Mouse (Mus musculus) MEL (cell line): ENCODE data around the gene Fam114a1. TPM values are rescaled to one million over a fixed set of nuclear protein-coding genes. Genes with fewer than 3 reads are reported as not detected.

ENCODE experiments used
- DNase-seq: peaks from one replicate; pipeline ENCODE4 v3.0.0; 2011; ENCODE audit warnings: low read depth, low spot score
- H3K27ac ChIP-seq: 2 replicates; pipeline ENCODE4 v1.5.1; 2012; ENCODE audit warnings: low read depth, mild to moderate bottlenecking, control low read depth, low read length, moderate library complexity; ENCODE audit not compliant: control insufficient read depth
- H3K27me3 ChIP-seq, 2 experiments: fragments of 150-350 bp in 1 of 2; sonication (generic) in 1 of 2; 2 replicates each; pipeline ENCODE4 v1.6.1; 2012; ENCODE audit warnings: low read length in 2 of 2, mild to moderate bottlenecking in 2 of 2, improper control_type of control experiment in 1 of 2, moderate library complexity in 1 of 2; ENCODE audit not compliant: insufficient read depth in 2 of 2, control insufficient read depth in 1 of 2
- H3K36me3 ChIP-seq, 2 experiments: 2 replicates each; pipeline ENCODE4 v1.6.1; 2012 to 2014; ENCODE audit warnings: low read length in 2 of 2, improper control_type of control experiment in 1 of 2, inconsistent platforms in 1 of 2, mild to moderate bottlenecking in 1 of 2; ENCODE audit not compliant: insufficient read depth in 2 of 2, control insufficient read depth in 1 of 2
- H3K4me1 ChIP-seq, 2 experiments: fragments of 150-350 bp in 1 of 2; sonication (generic) in 1 of 2; 2 replicates each; pipeline ENCODE4 v1.6.1; 2012; ENCODE audit warnings: low read length in 2 of 2, improper control_type of control experiment in 1 of 2, mild to moderate bottlenecking in 1 of 2; ENCODE audit not compliant: insufficient read depth in 2 of 2, control insufficient read depth in 1 of 2
- H3K4me3 ChIP-seq, 2 experiments: fragments of 150-350 bp in 1 of 2; sonication (generic) in 1 of 2; 2 replicates each; pipeline ENCODE4 v1.5.1; 2012; ENCODE audit warnings: low read depth in 2 of 2, low read length in 2 of 2, mild to moderate bottlenecking in 2 of 2, moderate library complexity in 2 of 2, control low read depth in 1 of 2, improper control_type of control experiment in 1 of 2; ENCODE audit not compliant: control insufficient read depth in 1 of 2, insufficient read depth in 1 of 2
- H3K79me2 ChIP-seq: 2 replicates; pipeline ENCODE4 v1.6.1; 2012; ENCODE audit warnings: mild to moderate bottlenecking, low read length, moderate library complexity; ENCODE audit not compliant: control insufficient read depth, poor library complexity, insufficient read depth
- H3K9ac ChIP-seq: 2 replicates; pipeline ENCODE4 v1.6.1; 2012; ENCODE audit warnings: low read depth, mild to moderate bottlenecking, control low read depth, low read length, moderate library complexity; ENCODE audit not compliant: control insufficient read depth, poor library complexity, severe bottlenecking
- H3K9me3 ChIP-seq: fragments of 150-350 bp; sonication (generic); replicated peaks from 2 replicates; pipeline ENCODE4 v1.6.1; 2012; ENCODE audit warnings: mild to moderate bottlenecking, low read length, improper control_type of control experiment, moderate library complexity; ENCODE audit not compliant: insufficient read depth
- EP300 ChIP-seq, 2 experiments: IDR thresholded peaks; 2 replicates each; pipeline ENCODE4 v1.6.1; 2011; ENCODE audit warnings: improper control_type of control experiment in 2 of 2, low read length in 2 of 2, low read depth in 1 of 2, mild to moderate bottlenecking in 1 of 2
- ETS1 ChIP-seq: IDR thresholded peaks from 2 replicates; pipeline ENCODE4 v1.6.1; 2012; ENCODE audit warnings: low read depth, mild to moderate bottlenecking, inconsistent platforms, low read length, improper control_type of control experiment, moderate library complexity
- GABPA ChIP-seq: IDR thresholded peaks from 2 replicates; pipeline ENCODE4 v1.6.1; 2012; ENCODE audit warnings: low read depth, mild to moderate bottlenecking, inconsistent platforms, low read length, improper control_type of control experiment, moderate library complexity
- HCFC1 ChIP-seq: IDR thresholded peaks from 2 replicates; pipeline ENCODE4 v1.6.1; 2012; ENCODE audit warnings: low read depth, mild to moderate bottlenecking, inconsistent platforms, low read length, improper control_type of control experiment, moderate library complexity
- KAT2A ChIP-seq: conservative IDR thresholded peaks from 2 replicates; pipeline ENCODE4 v1.6.1; 2012; ENCODE audit warnings: low read depth, low read length, improper control_type of control experiment, inconsistent platforms
- MAZ ChIP-seq: IDR thresholded peaks from 2 replicates; pipeline ENCODE4 v1.6.1; 2012; ENCODE audit warnings: low read depth, mild to moderate bottlenecking, inconsistent platforms, low read length, improper control_type of control experiment
- MXI1 ChIP-seq: IDR thresholded peaks from 2 replicates; pipeline ENCODE4 v1.6.1; 2011; ENCODE audit warnings: mild to moderate bottlenecking, low read depth, low read length, improper control_type of control experiment
- NELFE ChIP-seq: IDR thresholded peaks from 2 replicates; pipeline ENCODE4 v1.6.1; 2011; ENCODE audit warnings: low read depth, low read length, improper control_type of control experiment
- NRF1 ChIP-seq: IDR thresholded peaks from 2 replicates; pipeline ENCODE4 v1.6.1; 2014; ENCODE audit warnings: low read depth, mild to moderate bottlenecking, inconsistent platforms, low read length, improper control_type of control experiment, moderate library complexity; ENCODE audit not compliant: poor library complexity, insufficient read depth, severe bottlenecking
- POLR2A ChIP-seq, 2 experiments: IDR thresholded peaks; 2 replicates each; pipeline ENCODE4 v1.6.1; 2011 to 2012; ENCODE audit warnings: low read length in 2 of 2, mild to moderate bottlenecking in 2 of 2, control low read depth in 1 of 2, improper control_type of control experiment in 1 of 2, low read depth in 1 of 2, moderate library complexity in 1 of 2; ENCODE audit not compliant: control insufficient read depth in 1 of 2, insufficient read depth in 1 of 2, poor library complexity in 1 of 2
- RAD21 ChIP-seq: IDR thresholded peaks from 2 replicates; pipeline ENCODE4 v1.6.1; 2011; ENCODE audit warnings: mild to moderate bottlenecking, low read depth, low read length, improper control_type of control experiment
- SIN3A ChIP-seq: IDR thresholded peaks from 2 replicates; pipeline ENCODE4 v1.6.1; 2012; ENCODE audit warnings: low read length, improper control_type of control experiment, inconsistent platforms
- USF2 ChIP-seq, 2 experiments: IDR thresholded peaks; 2 replicates each; pipeline ENCODE4 v1.6.1; 2011 to 2012; ENCODE audit warnings: improper control_type of control experiment in 2 of 2, low read length in 2 of 2, borderline replicate concordance in 1 of 2, inconsistent platforms in 1 of 2, low read depth in 1 of 2, mild to moderate bottlenecking in 1 of 2; ENCODE audit not compliant: insufficient read depth in 1 of 2
- ZMIZ1 ChIP-seq: IDR thresholded peaks from 2 replicates; pipeline ENCODE4 v1.6.1; 2012; ENCODE audit warnings: low read depth, mild to moderate bottlenecking, inconsistent platforms, low read length, improper control_type of control experiment, moderate library complexity
- polyA plus RNA-seq, 2 experiments: library from polyadenylated mRNA; stranded (reverse) in 1 of 2; unstranded in 1 of 2; fragments of >175 nt in 1 of 2; fragments of >200 nt in 1 of 2; gene quantifications; 2 replicates each; pipeline versions ENCODE4 v1.2.1 to v1.2.4; 2012; ENCODE audit warnings: low replicate concordance in 2 of 2, low read depth in 1 of 2; ENCODE audit not compliant: insufficient read length in 2 of 2, insufficient read depth in 1 of 2, missing spikeins in 1 of 2
- total RNA-seq: library from RNA; depleted of rRNA; stranded (reverse); fragments of 300-350 nt; gene quantifications from 2 replicates; pipeline ENCODE4 v1.2.3, GENCODE M21; 2012

Fam114a1 gene
- total and polyA plus RNA-seq, 3 experiments = 0.08 TPM; not detected in 2

DNA sequence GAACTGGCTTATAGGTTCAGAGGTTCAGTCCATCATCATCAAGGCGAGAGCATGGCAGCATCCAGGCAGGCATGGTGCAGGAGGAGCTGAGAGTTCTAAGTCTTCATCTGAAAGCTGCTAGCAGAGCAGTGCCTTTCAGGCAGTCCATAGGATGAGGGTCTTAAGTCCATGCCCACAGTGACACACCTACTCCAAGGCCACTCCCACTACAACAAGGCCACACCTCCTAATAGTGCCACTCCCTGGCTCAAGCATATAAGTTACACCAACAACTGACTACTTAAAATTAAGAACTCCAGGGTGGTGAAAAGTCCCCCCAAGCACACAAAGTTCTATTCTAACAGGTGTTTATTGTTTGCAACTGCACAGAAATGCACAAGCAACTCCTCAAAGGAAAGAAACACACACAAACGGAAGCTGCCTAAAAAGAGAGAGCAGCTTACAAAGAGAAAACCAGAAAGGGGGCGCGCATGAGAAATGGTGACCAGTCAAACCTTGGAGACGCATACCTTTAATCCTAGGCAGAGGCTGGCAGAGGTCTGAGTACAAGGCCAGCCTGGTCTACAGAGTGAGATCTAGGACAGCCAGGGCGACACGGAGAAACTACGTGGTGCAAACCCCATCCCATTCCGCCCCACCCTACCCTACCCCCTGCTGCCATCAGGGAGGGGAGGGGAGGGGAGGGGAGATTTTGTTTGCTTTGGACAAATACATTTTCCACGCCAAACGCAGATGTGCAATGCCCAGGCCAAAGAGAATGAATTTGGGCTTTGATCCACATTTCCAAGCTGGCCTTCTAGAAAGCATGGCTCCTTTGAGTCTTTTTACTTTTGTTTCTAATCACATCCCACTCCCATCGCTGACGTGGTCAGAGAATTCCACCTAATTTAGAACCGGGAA, 660 bp upstream of the Fam114a1 start:
- Histone ChIP-seq H3K9me3 (no peaks in the 10 kb centered on the region), H3K4me1 (no peaks in the 10 kb centered on the region)
- TF ChIP-seq SIN3A (peak; percentile 15; the same call in 1 of the 2 replicates), EP300 (IDR thresholded peaks at IDR 0.05; ENCODE audit: low read depth in 1 of 2, low read length in 2 of 2) (no peak), KAT2A (no peak), POLR2A (IDR thresholded peaks at IDR 0.05; ENCODE audit: control insufficient read depth in 1 of 2, insufficient read depth in 1 of 2, low read depth in 1 of 2, low read length in 2 of 2, poor library complexity in 1 of 2) (0 out of 4 replicates have a peak, but pooled peaks of 1 of the 2 experiments have one; percentile 5), USF2 (IDR thresholded peaks at IDR 0.05; ENCODE audit: borderline replicate concordance in 1 of 2, insufficient read depth in 1 of 2, low read depth in 1 of 2, low read length in 2 of 2) (no peak)
- TF ChIP-seq, all 39 proteins: peak for 2
- no peaks in the 10 kb centered on the region for H3K36me3 ChIP-seq
- no peak overlapping the region for H3K27ac ChIP-seq
- H3K79me2 ChIP-seq = no peaks in the 10 kb centered on the region; the same call in 1 of the 2 replicates
- H3K27me3 ChIP-seq = peaks cover 11 to 14% of the 10 kb centered on the region in 2 experiments
- DNase-seq = peak; percentile 50
- H3K4me3 ChIP-seq = peak overlapping the region; percentile 74 to 80
- H3K9ac ChIP-seq = peak overlapping the region; percentile 63

DNA sequence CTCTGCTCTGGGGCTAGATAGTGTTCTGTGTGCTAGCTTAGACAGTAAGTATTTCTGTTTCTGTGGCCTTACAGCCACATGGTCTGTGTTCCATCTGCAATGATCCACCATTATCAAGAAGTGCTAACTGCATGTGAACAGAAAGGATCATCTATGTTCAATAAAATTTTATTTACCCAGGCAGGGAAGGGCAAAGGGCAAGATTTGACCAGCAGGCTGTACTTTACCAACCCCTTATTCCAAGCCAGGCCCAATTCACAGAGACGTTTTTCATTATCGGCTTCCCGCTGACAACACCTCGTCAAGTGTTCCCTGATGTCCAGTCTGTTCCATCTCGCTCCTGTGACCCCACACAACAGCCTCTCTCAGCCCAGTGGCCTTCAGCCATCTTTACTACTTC, 5.2 kb downstream of the Fam114a1 start:
- no peak for DNase-seq
- Histone ChIP-seq H3K79me2 (no peaks in the 10 kb centered on the region; the same call in 1 of the 2 replicates), H3K36me3 (no peaks in the 10 kb centered on the region), H3K4me1 (no peaks in the 10 kb centered on the region), H3K27ac (no peak overlapping the region), H3K4me3 (no peak overlapping the region), H3K9ac (no peak overlapping the region), H3K9me3 (no peaks in the 10 kb centered on the region), H3K27me3 (peaks cover 3 to 9% of the 10 kb centered on the region in 2 experiments)
- TF ChIP-seq ZMIZ1 (no peak), NELFE (no peak), MXI1 (no peak), RAD21 (no peak), HCFC1 (no peak), GABPA (no peak), ETS1 (no peak), NRF1 (no peak), MAZ (no peak)
